Mouse (Mus musculus): ENCODE results near the gene Ankrd39. TPM values are rescaled to one million over a fixed set of nuclear protein-coding genes. Genes with fewer than 3 reads are reported as not detected.
A peak's percentile ranks its signal among the peaks of the same experiment; 100 is the strongest.

The Ankrd39 gene
- polyA plus RNA-seq, 1 experiment from 2014 or later = 18.9 TPM

- peaks cover 80% of the 10 kb centered on the region for H3K4me1 ChIP-seq
- no peaks in the 10 kb centered on the region for H3K27me3 ChIP-seq (replicated peaks; ENCODE audit: low read depth, poor library complexity, severe bottlenecking)
- 62% methylated on average over 7 of the region's 7 CpGs for WGBS
- H3K36me3 ChIP-seq (replicated peaks) = no peaks in the 10 kb centered on the region
- no peak overlapping the region for H3K4me3 ChIP-seq
- no peaks in the 10 kb centered on the region for H3K9me3 ChIP-seq
- no peak for DNase-seq (ENCODE audit: low spot score)
- H3K27ac ChIP-seq (replicated peaks) = 0 out of 2 replicates have a peak overlapping the region, but pooled peaks have one; percentile 45
Observed at GRCm38 (mm10) chr1:36569694-36570276, 22.5 kb upstream of the Ankrd39 start.

GRCm38 (mm10) chr1:36568776-36569175 is 21.5 kb upstream of the Ankrd39 start:
- DNase-seq (ENCODE audit: low spot score) = no peak
- Histone ChIP-seq H3K4me3 (no peak overlapping the region), H3K36me3 (replicated peaks) (no peaks in the 10 kb centered on the region), H3K4me1 (peaks cover 73% of the 10 kb centered on the region), H3K9me3 (no peaks in the 10 kb centered on the region), H3K27me3 (replicated peaks; ENCODE audit: low read depth, poor library complexity, severe bottlenecking) (no peaks in the 10 kb centered on the region), H3K27ac (replicated peaks) (no peak overlapping the region)
- 80% methylated on average over 4 of the region's 4 CpGs for WGBS

GRCm38 (mm10) chr1:36567818-36568603 is 20.8 kb upstream of the Ankrd39 start:
- Histone ChIP-seq H3K36me3 (replicated peaks) (no peaks in the 10 kb centered on the region), H3K4me1 (peaks cover 71% of the 10 kb centered on the region), H3K4me3 (no peak overlapping the region), H3K27me3 (replicated peaks; ENCODE audit: low read depth, poor library complexity, severe bottlenecking) (no peaks in the 10 kb centered on the region), H3K27ac (replicated peaks) (peak overlapping the region; percentile 36), H3K9me3 (no peaks in the 10 kb centered on the region)
- no peak for DNase-seq (ENCODE audit: low spot score)
- WGBS = 40% methylated on average over 21 of the region's 21 CpGs

GRCm38 (mm10) chr1:36566425-36566824 is 19.2 kb upstream of the Ankrd39 start:
- Histone ChIP-seq H3K27me3 (replicated peaks; ENCODE audit: low read depth, poor library complexity, severe bottlenecking) (no peaks in the 10 kb centered on the region), H3K36me3 (replicated peaks) (no peaks in the 10 kb centered on the region), H3K27ac (replicated peaks) (peak overlapping the region; percentile 65), H3K4me3 (no peak overlapping the region), H3K4me1 (peaks cover 71% of the 10 kb centered on the region), H3K9me3 (no peaks in the 10 kb centered on the region)
- 8% methylated on average over 2 of the region's 2 CpGs for WGBS
- DNase-seq (ENCODE audit: low spot score) = no peak

GRCm38 (mm10) chr1:36564101-36564500 is 16.9 kb upstream of the Ankrd39 start:
- Histone ChIP-seq H3K9me3 (no peaks in the 10 kb centered on the region), H3K27ac (replicated peaks) (no peak overlapping the region), H3K4me1 (peaks cover 74% of the 10 kb centered on the region), H3K36me3 (replicated peaks) (no peaks in the 10 kb centered on the region), H3K27me3 (replicated peaks; ENCODE audit: low read depth, poor library complexity, severe bottlenecking) (peaks cover 9% of the 10 kb centered on the region; the same call in 1 of the 2 replicates), H3K4me3 (no peak overlapping the region)
- no peak for DNase-seq (ENCODE audit: low spot score)
- WGBS = 74% methylated on average over 6 of the region's 6 CpGs

- Histone ChIP-seq H3K27ac (replicated peaks) (no peak overlapping the region), H3K36me3 (replicated peaks) (no peaks in the 10 kb centered on the region), H3K4me1 (peaks cover 77% of the 10 kb centered on the region), H3K9me3 (no peaks in the 10 kb centered on the region), H3K4me3 (no peak overlapping the region), H3K27me3 (replicated peaks; ENCODE audit: low read depth, poor library complexity, severe bottlenecking) (peaks cover 9% of the 10 kb centered on the region; the same call in 1 of the 2 replicates)
- WGBS = 74% methylated on average over 4 of the region's 4 CpGs
- DNase-seq (ENCODE audit: low spot score) = no peak
Observed at GRCm38 (mm10) chr1:36563632-36564031, 16.4 kb upstream of the Ankrd39 start.

- no peak overlapping the region for H3K4me3 ChIP-seq
- H3K4me1 ChIP-seq = peaks cover 77% of the 10 kb centered on the region
- WGBS = 70% methylated on average over 2 of the region's 2 CpGs
- 0 out of 2 replicates have a peak overlapping the region, but pooled peaks have one; percentile 3 for H3K27ac ChIP-seq (replicated peaks)
- DNase-seq (ENCODE audit: low spot score) = no peak
- no peaks in the 10 kb centered on the region for H3K36me3 ChIP-seq (replicated peaks)
- peaks cover 9% of the 10 kb centered on the region; the same call in 1 of the 2 replicates for H3K27me3 ChIP-seq (replicated peaks; ENCODE audit: low read depth, poor library complexity, severe bottlenecking)
- no peaks in the 10 kb centered on the region for H3K9me3 ChIP-seq
Observed at GRCm38 (mm10) chr1:36563197-36563596, 16.0 kb upstream of the Ankrd39 start.

- Histone ChIP-seq H3K4me1 (peaks cover 75% of the 10 kb centered on the region), H3K27ac (replicated peaks) (no peak overlapping the region), H3K27me3 (replicated peaks; ENCODE audit: low read depth, poor library complexity, severe bottlenecking) (peaks cover 9% of the 10 kb centered on the region; the same call in 1 of the 2 replicates), H3K36me3 (replicated peaks) (no peaks in the 10 kb centered on the region), H3K9me3 (no peaks in the 10 kb centered on the region), H3K4me3 (no peak overlapping the region)
- DNase-seq (ENCODE audit: low spot score) = no peak
- 67% methylated on average over 4 of the region's 4 CpGs for WGBS
Observed at GRCm38 (mm10) chr1:36562388-36562787, 15.1 kb upstream of the Ankrd39 start.

GRCm38 (mm10) chr1:36560903-36561302 is 13.7 kb upstream of the Ankrd39 start:
- DNase-seq (ENCODE audit: low spot score) = no peak
- H3K4me1 ChIP-seq = peaks cover 66% of the 10 kb centered on the region
- 43% methylated on average over 6 of the region's 6 CpGs for WGBS
- H3K4me3 ChIP-seq = no peak overlapping the region
- H3K36me3 ChIP-seq (replicated peaks) = peaks cover under 1% of the 10 kb centered on the region
- peaks cover 9% of the 10 kb centered on the region; the same call in 1 of the 2 replicates for H3K27me3 ChIP-seq (replicated peaks; ENCODE audit: low read depth, poor library complexity, severe bottlenecking)
- H3K9me3 ChIP-seq = no peaks in the 10 kb centered on the region
- H3K27ac ChIP-seq (replicated peaks) = 0 out of 2 replicates have a peak overlapping the region, but pooled peaks have one; percentile 41

- Histone ChIP-seq H3K27ac (replicated peaks) (no peak overlapping the region), H3K9me3 (no peaks in the 10 kb centered on the region), H3K36me3 (replicated peaks) (peaks cover 10% of the 10 kb centered on the region), H3K27me3 (replicated peaks; ENCODE audit: low read depth, poor library complexity, severe bottlenecking) (peaks cover 9% of the 10 kb centered on the region; the same call in 1 of the 2 replicates), H3K4me3 (0 out of 2 replicates have a peak overlapping the region, but pooled peaks have one; percentile 96), H3K4me1 (peaks cover 72% of the 10 kb centered on the region)
- no peak for DNase-seq (ENCODE audit: low spot score)
- WGBS = 57% methylated on average over 5 of the region's 5 CpGs
Observed at GRCm38 (mm10) chr1:36559888-36560287, 12.6 kb upstream of the Ankrd39 start.

- no peak for DNase-seq (ENCODE audit: low spot score)
- Histone ChIP-seq H3K4me3 (peak overlapping the region; percentile 96), H3K27me3 (replicated peaks; ENCODE audit: low read depth, poor library complexity, severe bottlenecking) (peaks cover 9% of the 10 kb centered on the region; the same call in 1 of the 2 replicates), H3K4me1 (peaks cover 74% of the 10 kb centered on the region), H3K9me3 (no peaks in the 10 kb centered on the region), H3K27ac (replicated peaks) (peak overlapping the region; percentile 100), H3K36me3 (replicated peaks) (peaks cover 17% of the 10 kb centered on the region)
- WGBS = 3% methylated on average over 4 of the region's 4 CpGs
Observed at GRCm38 (mm10) chr1:36559256-36559655, 12.0 kb upstream of the Ankrd39 start.

- H3K27ac ChIP-seq (replicated peaks) = peak within 1 kb of the TSS; percentile 100
- peaks cover 26% of the 10 kb centered on the region for H3K36me3 ChIP-seq (replicated peaks)
- H3K4me3 ChIP-seq = peak within 1 kb of the TSS; percentile 96
- no peaks in the 10 kb centered on the region for H3K9me3 ChIP-seq
- WGBS = under 1% methylated on average over 68 of the region's 69 CpGs
- peaks cover 77% of the 10 kb centered on the region for H3K4me1 ChIP-seq
- peaks cover 9% of the 10 kb centered on the region; the same call in 1 of the 2 replicates for H3K27me3 ChIP-seq (replicated peaks; ENCODE audit: low read depth, poor library complexity, severe bottlenecking)
- DNase-seq (ENCODE audit: low spot score) = peak; percentile 93
Observed at GRCm38 (mm10) chr1:36558031-36558993, 11.1 kb upstream of the Ankrd39 start, which contains the start of gene Sema4c. TSS of gene Sema4c (minus strand) at chr1:36558349.
